9 mouse cellular contexts compared by ENCODE assay signal in the genomic region with DNA sequence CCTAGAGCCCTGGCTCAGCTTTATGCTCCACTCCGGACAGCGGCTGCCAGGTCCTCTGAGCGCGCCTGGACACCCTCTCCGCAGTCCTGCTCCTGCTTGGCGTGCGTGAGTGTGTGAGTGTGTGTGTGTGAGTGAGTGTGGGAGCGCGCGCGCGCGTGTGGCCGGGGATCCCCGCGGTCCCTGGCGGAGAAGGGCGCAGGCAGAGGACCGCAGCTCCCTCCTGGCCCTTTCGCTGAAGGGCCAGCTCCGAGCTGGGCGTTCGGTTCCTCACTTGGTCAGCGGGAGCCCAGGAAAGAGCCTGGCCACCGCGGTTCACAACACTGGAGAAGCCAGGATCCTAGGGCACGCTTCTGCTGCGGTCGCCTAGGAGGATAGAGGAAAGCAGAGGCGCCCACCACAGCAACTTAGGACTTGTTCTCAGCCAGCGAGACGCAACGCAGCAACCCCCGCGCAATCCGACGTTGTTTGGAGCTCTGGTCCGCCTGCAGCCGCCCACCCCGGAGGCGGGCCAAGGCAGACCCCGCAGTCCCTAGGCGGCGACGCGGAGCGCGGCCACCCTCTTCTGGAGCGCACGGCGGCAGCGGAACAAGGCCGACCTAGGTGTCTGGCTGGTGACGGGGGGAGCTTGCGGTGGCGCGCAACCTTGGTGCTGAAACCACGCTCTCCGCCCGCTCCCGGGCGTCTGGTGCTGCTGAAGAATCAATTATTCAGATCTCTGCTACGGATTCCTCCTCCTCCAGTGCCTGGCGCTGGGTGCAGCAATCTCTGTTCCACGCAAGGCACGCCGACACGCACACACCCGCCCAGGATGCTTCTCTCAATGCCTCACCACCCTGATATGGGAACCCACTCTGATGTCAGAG. TPM values are rescaled to one million over a fixed set of nuclear protein-coding genes. Genes with fewer than 3 reads are reported as not detected.
A peak's percentile ranks its signal among the peaks of the same experiment; 100 is the strongest.
DNase-seq lines count a peak whose midpoint lies in the region; ATAC-seq lines count a peak whose summit lies in the region.
"Had no signal": no experiment of that assay in that cellular context is flagged by ENCODE, and none has a peak within 500 bp of the region (broad histone marks: within the 10 kb centered on the region; RNA-seq: fewer than 3 reads in every experiment).

A gene (minus strand): TSS at position 610 of the 863 bp plus-strand sequence.

- no peak for DNase-seq in kidney, postnatal 36 days
- DNase-seq in left cerebral cortex, adult 18-20 months (ENCODE audit: low spot score in 2 of 2) = peak; percentile 64 to 83
- DNase-seq in thymus, postnatal 14 days = no peak
- no peak for DNase-seq in lung, postnatal 25 days (ENCODE audit: low spot score)

- no peak within 1 kb of the TSS for H3K27ac ChIP-seq in kidney, embryonic 14.5 days (ENCODE audit: low read depth, low read length)
- H3K27ac ChIP-seq in forebrain, embryonic 15.5 days (replicated peaks) = no peak within 1 kb of the TSS
- H3K27ac ChIP-seq in neural tube, embryonic 14.5 days (ENCODE audit: low read depth, low read length) = peak within 1 kb of the TSS; percentile 72

- H3K36me3 ChIP-seq in kidney, embryonic 14.5 days (ENCODE audit: control insufficient read depth, insufficient read depth, low read length) = no peaks in the 10 kb centered on the region
- no peaks in the 10 kb centered on the region for H3K36me3 ChIP-seq in forebrain, embryonic 15.5 days
- H3K36me3 ChIP-seq in neural tube, embryonic 14.5 days (ENCODE audit: control insufficient read depth, insufficient read depth, low read length) = no peaks in the 10 kb centered on the region

- peaks cover 15% of the 10 kb centered on the region for H3K4me1 ChIP-seq in kidney, embryonic 14.5 days (ENCODE audit: control insufficient read depth, insufficient read depth, low read length)
- peaks cover 34% of the 10 kb centered on the region for H3K4me1 ChIP-seq in forebrain, embryonic 15.5 days
- H3K4me1 ChIP-seq in neural tube, embryonic 14.5 days (ENCODE audit: control insufficient read depth, insufficient read depth, low read length) = peaks cover 7% of the 10 kb centered on the region

- H3K9ac ChIP-seq in kidney, embryonic 14.5 days (ENCODE audit: low read depth, low read length) = peak within 1 kb of the TSS; percentile 13; the same call in 1 of the 2 replicates
- peak within 1 kb of the TSS; percentile 50 for H3K9ac ChIP-seq in forebrain, embryonic 15.5 days (replicated peaks)
- peak within 1 kb of the TSS; percentile 62 for H3K9ac ChIP-seq in neural tube, embryonic 14.5 days (replicated peaks; ENCODE audit: low read depth, low read length)

- peaks cover 54% of the 10 kb centered on the region for H3K27me3 ChIP-seq in kidney, embryonic 14.5 days (ENCODE audit: control insufficient read depth, insufficient read depth, low read length)
- peaks cover 54% of the 10 kb centered on the region for H3K27me3 ChIP-seq in forebrain, embryonic 15.5 days
- H3K27me3 ChIP-seq in neural tube, embryonic 14.5 days (ENCODE audit: control insufficient read depth, insufficient read depth, low read length) = peaks cover 23% of the 10 kb centered on the region

- peak within 1 kb of the TSS; percentile 77 for H3K4me2 ChIP-seq in kidney, embryonic 14.5 days (replicated peaks; ENCODE audit: low read depth, low read length)
- peak within 1 kb of the TSS; percentile 95 for H3K4me2 ChIP-seq in forebrain, embryonic 15.5 days (replicated peaks)
- peak within 1 kb of the TSS; percentile 74 for H3K4me2 ChIP-seq in neural tube, embryonic 14.5 days (ENCODE audit: low read depth, low read length)

- ATAC-seq in kidney, embryonic 14.5 days (ENCODE audit: low FRiP score, low TSS enrichment) = no peak
- peak; percentile 45 for ATAC-seq in cerebellum, adult (ENCODE audit: insufficient number of reproducible peaks, low FRiP score, low TSS enrichment)
- ATAC-seq in forebrain, embryonic 15.5 days (replicated peaks) = peak; percentile 30; the same call in 1 of the 2 replicates
- peak; percentile 42 for ATAC-seq in neural tube, embryonic 14.5 days (ENCODE audit: low read depth)

- no peaks in the 10 kb centered on the region for H3K9me3 ChIP-seq in kidney, embryonic 14.5 days (ENCODE audit: control insufficient read depth, low read length)
- H3K9me3 ChIP-seq in forebrain, embryonic 15.5 days = no peaks in the 10 kb centered on the region
- no peaks in the 10 kb centered on the region for H3K9me3 ChIP-seq in neural tube, embryonic 14.5 days (ENCODE audit: control insufficient read depth, low read length)

- H3K4me3 ChIP-seq in kidney, embryonic 14.5 days (ENCODE audit: low read length) = peak within 1 kb of the TSS; percentile 38
- peak within 1 kb of the TSS; percentile 51 for H3K4me3 ChIP-seq in forebrain, embryonic 15.5 days
- H3K4me3 ChIP-seq in neural tube, embryonic 14.5 days (ENCODE audit: low read depth, low read length) = peak within 1 kb of the TSS; percentile 51

- 1% methylated on average over 65 of the region's 69 CpGs for WGBS in kidney, embryonic 14.5 days
- whole genome bisulfite sequencing in forebrain, embryonic 15.5 days = under 1% methylated on average over 68 of the region's 69 CpGs
- WGBS in neural tube, embryonic 14.5 days = under 1% methylated on average over 69 of the region's 69 CpGs

RNA-seq across cellular contexts. Expression of the gene that starts here (rescaled TPM):
- 0.16 and 0.42 TPM in 2 replicates for polyA plus RNA-seq in kidney, embryonic 14.5 days (2014; fragmentation: Nextera tagmentation; extraction: Ambion mirVana)
- polyA plus RNA-seq in forebrain, embryonic 15.5 days (2015; fragmentation: Nextera tagmentation; extraction: Ambion mirVana) = 2.2 TPM in 2 replicates
- total RNA-seq in left cerebral cortex, adult 18-20 months (2021) = 100 to 1,000 TPM; 190 to 216 TPM
- 8.2 and 11.0 TPM in 2 replicates for polyA plus RNA-seq in neural tube, embryonic 14.5 days (2014; fragmentation: Nextera tagmentation; extraction: Ambion mirVana)
- total RNA-seq: hematopoietic stem cell, adult 5-6 weeks had no signal

Comparison
In these comparisons a context has a peak if more than half of its experiments do, and no peak if none do; other contexts are left out.
1. DNase-seq: peak in left cerebral cortex, adult 18-20 months (2 of 2); none in kidney, postnatal 36 days (0 of 2), thymus, postnatal 14 days (single experiment) and lung, postnatal 25 days (single experiment).
2. Peak in every context shown above with its lines, with median percentiles within 50 percentile points of each other: H3K4me2 ChIP-seq, H3K4me3 ChIP-seq and H3K9ac ChIP-seq.